Mouse (Mus musculus) erythroblast, embryonic 14.5 days (primary cell): ENCODE measurements around the gene Kif6. TPM values are rescaled to one million over a fixed set of nuclear protein-coding genes. Genes with fewer than 3 reads are reported as not detected.

Experiments
- H3K27me3 ChIP-seq: 2 replicates; pipeline ENCODE4 v1.6.1; 2012; ENCODE audit warnings: inconsistent platforms; ENCODE audit not compliant: control insufficient read depth
- H3K36me3 ChIP-seq: 2 replicates; pipeline ENCODE4 v1.6.1; 2012; ENCODE audit warnings: mild to moderate bottlenecking, inconsistent platforms; ENCODE audit not compliant: control insufficient read depth
- H3K4me1 ChIP-seq: 2 replicates; pipeline ENCODE4 v1.6.1; 2012; ENCODE audit warnings: inconsistent platforms; ENCODE audit not compliant: control insufficient read depth
- H3K4me3 ChIP-seq: replicated peaks from 2 replicates; pipeline ENCODE3; 2012; ENCODE audit warnings: moderate library complexity, mild to moderate bottlenecking, inconsistent platforms
- H3K9me3 ChIP-seq: 2 replicates; pipeline ENCODE4 v1.6.1; 2012; ENCODE audit warnings: low read length, inconsistent platforms, mixed read lengths; ENCODE audit not compliant: control insufficient read depth
- GATA1 ChIP-seq: IDR thresholded peaks from 2 replicates; pipeline ENCODE4 v1.6.1; 2012; ENCODE audit warnings: low read length, inconsistent platforms, mixed read lengths
- TAL1 ChIP-seq: IDR thresholded peaks from 3 replicates; pipeline ENCODE4 v1.6.1; 2012; ENCODE audit warnings: low read length, inconsistent platforms, mixed read lengths
- polyA plus RNA-seq: library from polyadenylated mRNA; stranded (reverse); fragments of >175 nt; gene quantifications from 2 replicates; pipeline ENCODE4 v1.2.3, GENCODE M21; 2012

The Kif6 gene
- polyA plus RNA-seq, 1 experiment: not detected

GRCm38 (mm10) chr17:49883136-49883755, 268.3 kb downstream of the Kif6 start:
- Histone ChIP-seq H3K36me3 (no peaks in the 10 kb centered on the region), H3K27me3 (no peaks in the 10 kb centered on the region), H3K4me3 (no peak overlapping the region), H3K9me3 (0 out of 2 replicates have a peak, but pooled peaks cover 2% of the 10 kb centered on the region), H3K4me1 (no peaks in the 10 kb centered on the region)
- TF ChIP-seq TAL1 (no peak), GATA1 (no peak)

- no peaks in the 10 kb centered on the region for H3K36me3 ChIP-seq
- no peaks in the 10 kb centered on the region for H3K4me1 ChIP-seq
- TF ChIP-seq TAL1: no peak
- TF ChIP-seq GATA1: no peak
- 0 out of 2 replicates have a peak, but pooled peaks cover 2% of the 10 kb centered on the region for H3K9me3 ChIP-seq
- H3K4me3 ChIP-seq: no peak overlapping the region
- no peaks in the 10 kb centered on the region for H3K27me3 ChIP-seq
Measured at GRCm38 (mm10) chr17:49885035-49885434, 270.1 kb downstream of the Kif6 start.

GRCm38 (mm10) chr17:49889629-49890028, 274.7 kb downstream of the Kif6 start:
- no peaks in the 10 kb centered on the region for H3K4me1 ChIP-seq
- no peak for TF ChIP-seq TAL1
- no peak for TF ChIP-seq GATA1
- H3K4me3 ChIP-seq: no peak overlapping the region
- no peaks in the 10 kb centered on the region for H3K27me3 ChIP-seq
- no peaks in the 10 kb centered on the region; the same call in 1 of the 2 replicates for H3K9me3 ChIP-seq
- H3K36me3 ChIP-seq: no peaks in the 10 kb centered on the region

- TF ChIP-seq GATA1: no peak
- TF ChIP-seq TAL1: no peak
- H3K27me3 ChIP-seq: no peaks in the 10 kb centered on the region
- no peak overlapping the region for H3K4me3 ChIP-seq
- no peaks in the 10 kb centered on the region for H3K4me1 ChIP-seq
- H3K9me3 ChIP-seq: no peaks in the 10 kb centered on the region; the same call in 1 of the 2 replicates
- no peaks in the 10 kb centered on the region for H3K36me3 ChIP-seq
Measured at GRCm38 (mm10) chr17:49890861-49891260, 275.9 kb downstream of the Kif6 start.

- Histone ChIP-seq H3K36me3 (no peaks in the 10 kb centered on the region), H3K4me1 (no peaks in the 10 kb centered on the region), H3K4me3 (no peak overlapping the region), H3K9me3 (no peaks in the 10 kb centered on the region; the same call in 1 of the 2 replicates), H3K27me3 (no peaks in the 10 kb centered on the region)
- TF ChIP-seq TAL1 (no peak), GATA1 (no peak)
Measured at GRCm38 (mm10) chr17:49892390-49892789, 277.5 kb downstream of the Kif6 start.

GRCm38 (mm10) chr17:49894471-49894870, 279.5 kb downstream of the Kif6 start:
- Histone ChIP-seq H3K4me1 (no peaks in the 10 kb centered on the region), H3K27me3 (no peaks in the 10 kb centered on the region), H3K4me3 (no peak overlapping the region), H3K9me3 (no peaks in the 10 kb centered on the region; the same call in 1 of the 2 replicates), H3K36me3 (no peaks in the 10 kb centered on the region)
- TF ChIP-seq GATA1: no peak
- no peak for TF ChIP-seq TAL1

- Histone ChIP-seq H3K27me3 (no peaks in the 10 kb centered on the region; the same call in 1 of the 2 replicates), H3K4me3 (no peak overlapping the region), H3K4me1 (no peaks in the 10 kb centered on the region), H3K9me3 (no peaks in the 10 kb centered on the region), H3K36me3 (no peaks in the 10 kb centered on the region)
- TF ChIP-seq TAL1 (no peak), GATA1 (no peak)
Measured at GRCm38 (mm10) chr17:49898849-49899331, 284.0 kb downstream of the Kif6 start.

GRCm38 (mm10) chr17:49902613-49903012, 287.7 kb downstream of the Kif6 start:
- Histone ChIP-seq H3K4me1 (no peaks in the 10 kb centered on the region), H3K36me3 (no peaks in the 10 kb centered on the region), H3K27me3 (no peaks in the 10 kb centered on the region; the same call in 1 of the 2 replicates), H3K9me3 (no peaks in the 10 kb centered on the region), H3K4me3 (no peak overlapping the region)
- TF ChIP-seq GATA1: no peak

GRCm38 (mm10) chr17:49923429-49923828, 308.5 kb downstream of the Kif6 start:
- no peaks in the 10 kb centered on the region for H3K36me3 ChIP-seq
- no peaks in the 10 kb centered on the region; the same call in 1 of the 2 replicates for H3K9me3 ChIP-seq
- no peak for TF ChIP-seq TAL1
- no peak for TF ChIP-seq GATA1
- no peaks in the 10 kb centered on the region for H3K27me3 ChIP-seq
- H3K4me1 ChIP-seq: no peaks in the 10 kb centered on the region
- H3K4me3 ChIP-seq: no peak overlapping the region

- Histone ChIP-seq H3K36me3 (no peaks in the 10 kb centered on the region), H3K4me3 (no peak overlapping the region)
Measured at GRCm38 (mm10) chr17:49927611-49928010, 312.7 kb downstream of the Kif6 start.

More at GRCm38 (mm10) chr17:49927611-49928010, 312.7 kb downstream of the Kif6 start:
- Histone ChIP-seq H3K4me1 (no peaks in the 10 kb centered on the region), H3K27me3 (no peaks in the 10 kb centered on the region), H3K9me3 (no peaks in the 10 kb centered on the region; the same call in 1 of the 2 replicates)
- TF ChIP-seq TAL1: no peak
- no peak for TF ChIP-seq GATA1
